Mouse (Mus musculus): ENCODE data around the gene Gtpbp1.

GRCm38 (mm10) chr15:79723439-79723838 is 32.8 kb downstream of the Gtpbp1 start:
- TF ChIP-seq POLR2A (IDR thresholded peaks at IDR 0.05; ENCODE audit: low read depth, low read length) (no peak), CTCF (IDR thresholded peaks at IDR 0.05; ENCODE audit: borderline replicate concordance, insufficient read depth, low read length) (peak; percentile 62; the same call in 1 of the 2 replicates)

All from embryonic fibroblast, embryonic 13.5 days (primary cell).